Mouse (Mus musculus): ENCODE results near the gene Dcaf10. TPM values are rescaled to one million over a fixed set of nuclear protein-coding genes. Genes with fewer than 3 reads are reported as not detected.

Gene Dcaf10
- polyA plus RNA-seq, 1 experiment from 2014 or later, result 8.9 TPM

- peaks cover 22% of the 10 kb centered on the region for H3K4me1 ChIP-seq (ENCODE audit: insufficient read depth, low read length)
- 94% methylated on average over 7 of the region's 7 CpGs for WGBS
- H3K27ac ChIP-seq (ENCODE audit: low read length), result no peak overlapping the region
- no peak overlapping the region for H3K4me3 ChIP-seq (ENCODE audit: low read length)
- peaks cover 43% of the 10 kb centered on the region for H3K36me3 ChIP-seq (ENCODE audit: insufficient read depth, low read length)
- H3K9me3 ChIP-seq (ENCODE audit: low read length), result no peaks in the 10 kb centered on the region
- ATAC-seq (ENCODE audit: low FRiP score, low TSS enrichment), result no peak
- no peak overlapping the region for H3K4me2 ChIP-seq (replicated peaks; ENCODE audit: low read depth, low read length)
- H3K27me3 ChIP-seq (ENCODE audit: insufficient read depth, low read length), result no peaks in the 10 kb centered on the region
- H3K9ac ChIP-seq (replicated peaks; ENCODE audit: low read length), result no peak overlapping the region
Measured at GRCm38 (mm10) chr4:45404086-45404485, 62.2 kb downstream of the Dcaf10 start.

GRCm38 (mm10) chr4:45405315-45405714, 63.4 kb downstream of the Dcaf10 start:
- no peak for ATAC-seq (ENCODE audit: low FRiP score, low TSS enrichment)
- WGBS, result 62% methylated on average over 7 of the region's 7 CpGs

GRCm38 (mm10) chr4:45406397-45406796, 64.5 kb downstream of the Dcaf10 start:
- 81% methylated on average over 7 of the region's 7 CpGs for WGBS
- H3K9ac ChIP-seq (replicated peaks; ENCODE audit: low read length), result peak overlapping the region; percentile 22
- peak overlapping the region; percentile 86; the same call in 1 of the 2 replicates for H3K4me2 ChIP-seq (replicated peaks; ENCODE audit: low read depth, low read length)
- H3K27me3 ChIP-seq (ENCODE audit: insufficient read depth, low read length), result no peaks in the 10 kb centered on the region
- H3K27ac ChIP-seq (ENCODE audit: low read length), result 0 out of 2 replicates have a peak overlapping the region, but pooled peaks have one; percentile 21
- H3K36me3 ChIP-seq (ENCODE audit: insufficient read depth, low read length), result peaks cover 23% of the 10 kb centered on the region
- H3K4me3 ChIP-seq (ENCODE audit: low read length), result peak overlapping the region; percentile 94; the same call in 1 of the 2 replicates
- peaks cover 29% of the 10 kb centered on the region for H3K4me1 ChIP-seq (ENCODE audit: insufficient read depth, low read length)
- no peak for ATAC-seq (ENCODE audit: low FRiP score, low TSS enrichment)
- no peaks in the 10 kb centered on the region for H3K9me3 ChIP-seq (ENCODE audit: low read length)

More at GRCm38 (mm10) chr4:45405315-45405714, 63.4 kb downstream of the Dcaf10 start:
- Histone ChIP-seq H3K4me3 (ENCODE audit: low read length) (no peak overlapping the region), H3K27ac (ENCODE audit: low read length) (no peak overlapping the region), H3K27me3 (ENCODE audit: insufficient read depth, low read length) (no peaks in the 10 kb centered on the region), H3K9me3 (ENCODE audit: low read length) (no peaks in the 10 kb centered on the region), H3K9ac (replicated peaks; ENCODE audit: low read length) (no peak overlapping the region), H3K4me1 (ENCODE audit: insufficient read depth, low read length) (peaks cover 29% of the 10 kb centered on the region), H3K36me3 (ENCODE audit: insufficient read depth, low read length) (peaks cover 31% of the 10 kb centered on the region), H3K4me2 (replicated peaks; ENCODE audit: low read depth, low read length) (no peak overlapping the region)

GRCm38 (mm10) chr4:45407001-45407702, 65.3 kb downstream of the Dcaf10 start:
- Histone ChIP-seq H3K9me3 (ENCODE audit: low read length) (no peaks in the 10 kb centered on the region), H3K36me3 (ENCODE audit: insufficient read depth, low read length) (peaks cover 19% of the 10 kb centered on the region), H3K9ac (replicated peaks; ENCODE audit: low read length) (peak overlapping the region; percentile 99), H3K4me1 (ENCODE audit: insufficient read depth, low read length) (peaks cover 29% of the 10 kb centered on the region), H3K27ac (ENCODE audit: low read length) (0 out of 2 replicates have a peak overlapping the region, but pooled peaks have one; percentile 92), H3K27me3 (ENCODE audit: insufficient read depth, low read length) (no peaks in the 10 kb centered on the region), H3K4me2 (replicated peaks; ENCODE audit: low read depth, low read length) (peak overlapping the region; percentile 86), H3K4me3 (ENCODE audit: low read length) (peak overlapping the region; percentile 94)
- 37% methylated on average over 5 of the region's 5 CpGs for WGBS
- no peak for ATAC-seq (ENCODE audit: low FRiP score, low TSS enrichment)

GRCm38 (mm10) chr4:45407703-45408334, 65.9 kb downstream of the Dcaf10 start:
- no peaks in the 10 kb centered on the region for H3K9me3 ChIP-seq (ENCODE audit: low read length)
- ATAC-seq (ENCODE audit: low FRiP score, low TSS enrichment), result peak; percentile 14; the same call in 1 of the 2 replicates
- WGBS, result 2% methylated on average over 19 of the region's 19 CpGs
- H3K4me3 ChIP-seq (ENCODE audit: low read length), result peak overlapping the region; percentile 94
- H3K9ac ChIP-seq (replicated peaks; ENCODE audit: low read length), result peak overlapping the region; percentile 99
- peaks cover 29% of the 10 kb centered on the region for H3K4me1 ChIP-seq (ENCODE audit: insufficient read depth, low read length)
- H3K4me2 ChIP-seq (replicated peaks; ENCODE audit: low read depth, low read length), result peak overlapping the region; percentile 86
- H3K36me3 ChIP-seq (ENCODE audit: insufficient read depth, low read length), result peaks cover 14% of the 10 kb centered on the region
- H3K27ac ChIP-seq (ENCODE audit: low read length), result peak overlapping the region; percentile 92
- H3K27me3 ChIP-seq (ENCODE audit: insufficient read depth, low read length), result no peaks in the 10 kb centered on the region

- H3K4me3 ChIP-seq (ENCODE audit: low read length), result peak within 1 kb of the TSS; percentile 94
- H3K36me3 ChIP-seq (ENCODE audit: insufficient read depth, low read length), result peaks cover 10% of the 10 kb centered on the region
- H3K9me3 ChIP-seq (ENCODE audit: low read length), result no peaks in the 10 kb centered on the region
- peak within 1 kb of the TSS; percentile 92 for H3K27ac ChIP-seq (ENCODE audit: low read length)
- no peaks in the 10 kb centered on the region for H3K27me3 ChIP-seq (ENCODE audit: insufficient read depth, low read length)
- ATAC-seq (ENCODE audit: low FRiP score, low TSS enrichment), result peak; percentile 98
- H3K4me2 ChIP-seq (replicated peaks; ENCODE audit: low read depth, low read length), result peak within 1 kb of the TSS; percentile 86
- under 1% methylated on average over 62 of the region's 67 CpGs for WGBS
- peaks cover 29% of the 10 kb centered on the region for H3K4me1 ChIP-seq (ENCODE audit: insufficient read depth, low read length)
- H3K9ac ChIP-seq (replicated peaks; ENCODE audit: low read length), result peak within 1 kb of the TSS; percentile 99
Measured at GRCm38 (mm10) chr4:45408427-45409132, 66.7 kb downstream of the Dcaf10 start, which contains the start of gene Slc25a51. Slc25a51 (minus strand) TSS chr4:45408766.

GRCm38 (mm10) chr4:45409270-45409669, 67.4 kb downstream of the Dcaf10 start:
- Histone ChIP-seq H3K4me1 (ENCODE audit: insufficient read depth, low read length) (peaks cover 29% of the 10 kb centered on the region), H3K9ac (replicated peaks; ENCODE audit: low read length) (peak overlapping the region; percentile 99), H3K27ac (ENCODE audit: low read length) (peak overlapping the region; percentile 92), H3K4me2 (replicated peaks; ENCODE audit: low read depth, low read length) (peak overlapping the region; percentile 86), H3K4me3 (ENCODE audit: low read length) (peak overlapping the region; percentile 94), H3K27me3 (ENCODE audit: insufficient read depth, low read length) (no peaks in the 10 kb centered on the region), H3K36me3 (ENCODE audit: insufficient read depth, low read length) (peaks cover 3% of the 10 kb centered on the region), H3K9me3 (ENCODE audit: low read length) (no peaks in the 10 kb centered on the region)
- ATAC-seq (ENCODE audit: low FRiP score, low TSS enrichment), result peak; percentile 76
- WGBS, result under 1% methylated on average over 10 of the region's 10 CpGs

- Histone ChIP-seq H3K4me1 (ENCODE audit: insufficient read depth, low read length) (peaks cover 22% of the 10 kb centered on the region), H3K27ac (ENCODE audit: low read length) (no peak overlapping the region), H3K27me3 (ENCODE audit: insufficient read depth, low read length) (no peaks in the 10 kb centered on the region), H3K4me3 (ENCODE audit: low read length) (no peak overlapping the region), H3K9me3 (ENCODE audit: low read length) (no peaks in the 10 kb centered on the region), H3K36me3 (ENCODE audit: insufficient read depth, low read length) (no peaks in the 10 kb centered on the region), H3K4me2 (replicated peaks; ENCODE audit: low read depth, low read length) (no peak overlapping the region), H3K9ac (replicated peaks; ENCODE audit: low read length) (no peak overlapping the region)
- WGBS, result 91% methylated on average over 8 of the region's 8 CpGs
- ATAC-seq (ENCODE audit: low FRiP score, low TSS enrichment), result no peak
Measured at GRCm38 (mm10) chr4:45411181-45411790, 69.4 kb downstream of the Dcaf10 start.

- Histone ChIP-seq H3K4me3 (ENCODE audit: low read length) (no peak overlapping the region), H3K9ac (replicated peaks; ENCODE audit: low read length) (no peak overlapping the region), H3K4me2 (replicated peaks; ENCODE audit: low read depth, low read length) (no peak overlapping the region), H3K36me3 (ENCODE audit: insufficient read depth, low read length) (no peaks in the 10 kb centered on the region), H3K27me3 (ENCODE audit: insufficient read depth, low read length) (no peaks in the 10 kb centered on the region), H3K9me3 (ENCODE audit: low read length) (no peaks in the 10 kb centered on the region), H3K27ac (ENCODE audit: low read length) (no peak overlapping the region), H3K4me1 (ENCODE audit: insufficient read depth, low read length) (peaks cover 9% of the 10 kb centered on the region)
- no peak for ATAC-seq (ENCODE audit: low FRiP score, low TSS enrichment)
- 69% methylated on average over 16 of the region's 16 CpGs for WGBS
Measured at GRCm38 (mm10) chr4:45412433-45413192, 70.7 kb downstream of the Dcaf10 start.
